Mouse (Mus musculus) heart, postnatal 14 days (tissue): ENCODE measurements around the gene Bahcc1. TPM values are rescaled to one million over a fixed set of nuclear protein-coding genes. Genes with fewer than 3 reads are reported as not detected.

Experiments
- DNase-seq, 2 experiments: peaks; one replicate each; pipeline ENCODE4 v3.0.0; 2021 to 2022
- intact Hi-C: fragments of 180-260 bp; cut with DNase I; formaldehyde crosslinking; loops from one replicate; pipeline ENCODE4 v1.15.1; 2025
- microRNA-seq, 2 experiments: library from miRNA; unstranded; fragments of <30 nt; microRNA quantifications; one replicate each; pipeline ENCODE4 v1.2.0; 2021 to 2022
- total RNA-seq, 2 experiments: library from RNA; stranded (reverse); gene quantifications; 2 replicates each; pipeline ENCODE4 v1.2.3; 2021

The Bahcc1 gene
- total RNA-seq, 2 experiments from 2014 or later = 7.8 to 10.0 TPM

DNA sequence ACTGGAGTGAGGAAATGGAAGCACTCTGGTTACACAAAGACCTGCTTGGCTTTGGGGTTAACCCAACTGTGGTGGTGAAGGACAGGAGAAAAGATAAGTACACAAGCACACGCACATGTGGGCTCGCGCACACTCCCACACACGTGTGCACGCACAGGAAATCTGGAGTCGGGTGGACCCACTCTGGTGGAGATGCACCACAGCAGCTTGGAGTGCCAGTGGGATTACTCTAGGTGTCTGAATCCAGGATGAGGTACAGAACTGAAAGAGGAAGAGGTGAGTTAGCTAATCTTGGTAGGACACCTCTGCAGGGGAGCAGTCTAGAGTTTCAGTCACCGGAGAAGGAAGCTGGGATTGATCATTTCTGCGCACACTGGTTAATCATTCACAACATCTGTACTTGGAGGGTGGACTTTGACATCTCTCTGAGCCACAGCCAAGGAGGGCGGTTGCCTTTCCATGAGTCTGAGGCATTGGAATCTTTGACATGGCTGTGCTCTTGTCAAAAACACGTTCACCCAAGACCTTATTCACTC is 107.3 kb downstream of the Bahcc1 start:
- intact Hi-C loops = loop anchor here (2.0 kb wide), 1 partner anchor 27 kb away; no protein-coding TSS in a partner anchor
- DNase-seq = no peak

DNA sequence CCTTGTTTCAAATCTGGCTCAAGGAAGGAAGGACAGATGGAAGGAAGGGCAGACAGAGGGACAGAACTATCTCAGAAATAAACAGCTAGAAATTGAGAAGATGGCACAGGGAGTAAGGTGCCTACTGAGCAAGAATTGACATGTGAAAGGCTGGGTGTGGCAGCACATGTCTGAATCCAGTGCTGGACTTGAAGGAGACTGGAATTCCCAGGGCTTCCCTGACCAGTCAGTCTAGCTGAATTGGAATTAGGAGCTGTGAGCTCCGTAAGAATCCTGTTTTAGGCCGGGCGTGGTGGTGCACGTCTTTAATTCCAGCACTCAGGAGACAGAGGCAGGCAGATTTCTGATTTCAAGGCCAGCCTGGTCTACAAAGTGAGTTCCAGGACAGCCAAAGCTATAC is 108.9 kb downstream of the Bahcc1 start:
- intact Hi-C loops = loop anchor here (2.0 kb wide), 1 partner anchor 29 kb away; no protein-coding TSS in a partner anchor
- DNase-seq = no peak

Small RNAs within 50 kb of the gene (microRNA-seq; reads per million reads assigned to microRNA genes)
- gene Gm47297 = 0 reads per million in 2 experiments

Other genes with a start within 250 kb of the Bahcc1 start
- gene Aatk, start 185.8 kb upstream of the Bahcc1 start, total RNA-seq = 1 to 10 TPM; 3.7 to 9.0 TPM
- gene Cep131, start 146.1 kb upstream of the Bahcc1 start, total RNA-seq = 1 to 10 TPM; 9.1 to 9.6 TPM
- 1 to 10 TPM; 9.6 to 10.0 TPM for gene Tepsin, start 134.2 kb upstream of the Bahcc1 start, total RNA-seq
- 10 to 100 TPM; 55.4 to 59.2 TPM for gene Ndufaf8, start 134.0 kb upstream of the Bahcc1 start, total RNA-seq
- 10 to 100 TPM; 78.7 to 83.5 TPM for gene Slc38a10, start 81.6 kb upstream of the Bahcc1 start, total RNA-seq
- gene Actg1, start 115.6 kb downstream of the Bahcc1 start, total RNA-seq = 100 to 1,000 TPM; 451 to 520 TPM
- not detected for gene Fscn2, start 128.6 kb downstream of the Bahcc1 start, total RNA-seq
- 10 to 100 TPM; 19.0 to 19.6 TPM for gene Faap100, start 145.8 kb downstream of the Bahcc1 start, total RNA-seq
- 10 to 100 TPM; 54.4 to 62.7 TPM for gene Nploc4, start 204.8 kb downstream of the Bahcc1 start, total RNA-seq
- 1 to 10 TPM in 1 of 2 experiments, under 1 TPM in 1; 0.98 to 2.5 TPM for gene Tspan10, start 209.7 kb downstream of the Bahcc1 start, total RNA-seq
- gene Pde6g, start 220.6 kb downstream of the Bahcc1 start, total RNA-seq = under 1 TPM; 0.53 to 0.56 TPM
- 10 to 100 TPM; 41.6 to 45.6 TPM for gene Oxld1, start 225.1 kb downstream of the Bahcc1 start, total RNA-seq
- 1 to 10 TPM; 5.9 to 9.4 TPM for gene Ccdc137, start 225.2 kb downstream of the Bahcc1 start, total RNA-seq
- gene Arl16, start 234.7 kb downstream of the Bahcc1 start, total RNA-seq = 10 to 100 TPM; 10.3 to 12.0 TPM